Mouse (Mus musculus) embryonic facial prominence, embryonic 11.5 days (tissue): ENCODE measurements around the gene Olfr965. TPM values are rescaled to one million over a fixed set of nuclear protein-coding genes. Genes with fewer than 3 reads are reported as not detected.

Source experiments
- ATAC-seq: fragments of 200-750 bp; cut with Nextera tagmentation; replicated peaks from 2 replicates; pipeline ENCODE4 v1.8.0; 2017; ENCODE audit warnings: low read depth; ENCODE audit not compliant: insufficient number of reproducible peaks, low FRiP score, low TSS enrichment
- DNase-seq: peaks from one replicate; pipeline ENCODE4 v3.0.0-alpha.2; 2015; ENCODE audit warnings: low spot score
- H3K27ac ChIP-seq: fragments of 300-500 bp; sonication (generic); replicated peaks from 2 replicates; pipeline ENCODE4 v1.5.1; 2014; ENCODE audit warnings: mild to moderate bottlenecking, low read depth, low read length, control low read depth
- H3K27me3 ChIP-seq: fragments of 300-500 bp; sonication (generic); 2 replicates; pipeline ENCODE4 v1.6.1; 2014; ENCODE audit warnings: mild to moderate bottlenecking, low read length, moderate library complexity, mixed read lengths; ENCODE audit not compliant: control insufficient read depth, insufficient read depth
- H3K36me3 ChIP-seq: fragments of 300-500 bp; sonication (generic); replicated peaks from 2 replicates; pipeline ENCODE4 v1.6.1; 2014; ENCODE audit warnings: low read depth, mild to moderate bottlenecking, low read length, moderate library complexity, mixed read lengths; ENCODE audit not compliant: control insufficient read depth, insufficient read depth
- H3K4me1 ChIP-seq: fragments of 300-500 bp; sonication (generic); 2 replicates; pipeline ENCODE4 v1.6.1; 2014; ENCODE audit warnings: low read length, mixed read lengths; ENCODE audit not compliant: control insufficient read depth, insufficient read depth
- H3K4me2 ChIP-seq: fragments of 300-500 bp; sonication (generic); 2 replicates; pipeline ENCODE4 v1.6.1; 2014; ENCODE audit warnings: low read depth, mild to moderate bottlenecking, control low read depth, low read length, moderate library complexity
- H3K4me3 ChIP-seq: fragments of 300-500 bp; sonication (generic); 2 replicates; pipeline ENCODE4 v1.5.1; 2014; ENCODE audit warnings: low read depth, low read length, control low read depth
- H3K9ac ChIP-seq: fragments of 300-500 bp; sonication (generic); replicated peaks from 2 replicates; pipeline ENCODE4 v1.6.1; 2014; ENCODE audit warnings: mild to moderate bottlenecking, control low read depth, low read length
- H3K9me3 ChIP-seq: fragments of 300-500 bp; sonication (generic); replicated peaks from 2 replicates; pipeline ENCODE4 v1.6.1; 2016; ENCODE audit warnings: mild to moderate bottlenecking, low read length, inconsistent platforms, mixed read lengths; ENCODE audit not compliant: control insufficient read depth
- WGBS: fragments of 180-500 bp; shearing (Covaris S2); extraction: QIAGEN DNeasy Blood & Tissue Kit; methylation state at CpG from one replicate; pipeline ENCODE4 v1.1.7; 2014; 5-methylcytosine and 5-hydroxymethylcytosine counted together
- polyA plus RNA-seq: library from polyadenylated mRNA; unstranded; fragments of >200 nt; fragmentation: Nextera tagmentation; extraction: Ambion mirVana; gene quantifications from 2 replicates; pipeline ENCODE4 v1.2.1, GENCODE M21; 2014

Gene Olfr965
- polyA plus RNA-seq, 1 experiment from 2014 or later, result not detected

DNA sequence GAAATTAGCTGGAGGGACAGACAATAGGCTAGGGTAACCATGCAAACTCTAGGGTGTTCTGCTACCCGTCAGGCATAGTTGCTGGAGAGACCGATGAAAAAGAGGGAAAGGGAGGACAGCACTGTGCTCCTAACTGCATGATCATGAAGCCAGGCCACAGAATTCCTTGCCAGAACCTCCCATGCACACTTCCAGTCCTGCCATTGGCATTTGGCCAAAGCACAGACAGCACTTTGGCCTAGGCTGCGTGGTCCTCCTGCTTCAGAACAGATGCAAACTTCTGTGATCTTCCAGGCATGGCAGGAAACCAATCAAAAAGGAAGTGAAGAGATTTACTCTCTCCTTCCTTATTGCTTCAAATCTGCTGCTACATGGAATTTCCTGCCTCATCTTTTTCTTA lies 2.2 kb upstream of the Olfr965 start:
- no peak for DNase-seq
- WGBS, result 78% methylated on average over 3 of the region's 3 CpGs
- H3K4me3 ChIP-seq, result no peak overlapping the region
- no peaks in the 10 kb centered on the region for H3K36me3 ChIP-seq
- no peak overlapping the region for H3K4me2 ChIP-seq
- H3K27ac ChIP-seq, result no peak overlapping the region
- no peaks in the 10 kb centered on the region for H3K27me3 ChIP-seq
- no peaks in the 10 kb centered on the region for H3K9me3 ChIP-seq
- no peak for ATAC-seq
- no peak overlapping the region for H3K9ac ChIP-seq
- no peaks in the 10 kb centered on the region for H3K4me1 ChIP-seq

DNA sequence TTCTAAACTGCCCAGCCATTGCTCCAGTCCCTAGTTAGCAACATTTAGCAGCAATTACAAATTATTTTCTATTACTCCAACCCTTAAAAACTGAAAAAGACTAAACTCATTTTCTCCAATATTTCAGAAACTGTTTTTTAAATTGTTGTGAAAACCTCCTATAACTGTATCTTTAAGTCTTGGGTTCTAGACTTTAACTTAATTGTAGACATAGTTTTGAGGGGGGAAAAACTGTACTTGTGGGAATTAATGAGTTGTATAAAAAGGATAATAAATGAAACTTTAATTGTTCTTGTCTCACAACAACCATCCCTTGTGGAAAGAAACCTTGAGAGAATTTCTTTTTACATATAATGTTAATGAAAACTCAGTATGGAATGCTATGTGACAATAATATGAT lies 19.5 kb downstream of the Olfr965 start, which contains the start of gene Olfr150:
TSS of gene Olfr150 (plus strand) at position 301 of the 400 bp plus-strand sequence.
- H3K36me3 ChIP-seq, result no peaks in the 10 kb centered on the region
- no peaks in the 10 kb centered on the region for H3K9me3 ChIP-seq
- no peak within 1 kb of the TSS for H3K4me3 ChIP-seq
- H3K27me3 ChIP-seq, result no peaks in the 10 kb centered on the region
- DNase-seq (no peak), ATAC-seq (no peak)
- no peak within 1 kb of the TSS for H3K4me2 ChIP-seq
- no peaks in the 10 kb centered on the region for H3K4me1 ChIP-seq
- no peak within 1 kb of the TSS for H3K27ac ChIP-seq
- no peak within 1 kb of the TSS for H3K9ac ChIP-seq

DNA sequence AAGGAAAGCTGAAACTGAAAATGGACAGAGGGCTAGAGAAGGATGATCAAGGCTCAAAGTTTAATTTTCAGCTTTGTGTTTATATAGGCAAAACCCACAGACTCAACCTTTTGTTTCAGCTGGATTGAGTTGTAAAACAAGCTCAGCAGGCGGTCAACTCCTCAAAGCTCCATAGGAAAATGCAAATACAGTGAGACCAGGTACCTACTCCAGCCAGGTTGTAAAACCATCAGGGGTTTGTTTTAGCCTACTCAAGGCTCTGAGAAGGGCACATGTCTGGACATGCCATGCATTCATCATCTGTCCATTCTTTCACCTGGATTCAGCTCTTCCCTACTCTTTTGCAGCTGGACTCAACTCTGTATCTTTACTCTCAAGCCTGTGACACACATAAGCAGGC lies 29.6 kb downstream of the Olfr965 start:
- DNase-seq (no peak), ATAC-seq (no peak)
- no peaks in the 10 kb centered on the region for H3K9me3 ChIP-seq
- H3K4me2 ChIP-seq, result no peak overlapping the region
- H3K27ac ChIP-seq, result no peak overlapping the region
- H3K9ac ChIP-seq, result no peak overlapping the region
- H3K4me1 ChIP-seq, result no peaks in the 10 kb centered on the region
- 86% methylated on average over 1 of the region's 1 CpGs for WGBS
- no peaks in the 10 kb centered on the region for H3K27me3 ChIP-seq
- no peaks in the 10 kb centered on the region for H3K36me3 ChIP-seq
- no peak overlapping the region for H3K4me3 ChIP-seq

DNA sequence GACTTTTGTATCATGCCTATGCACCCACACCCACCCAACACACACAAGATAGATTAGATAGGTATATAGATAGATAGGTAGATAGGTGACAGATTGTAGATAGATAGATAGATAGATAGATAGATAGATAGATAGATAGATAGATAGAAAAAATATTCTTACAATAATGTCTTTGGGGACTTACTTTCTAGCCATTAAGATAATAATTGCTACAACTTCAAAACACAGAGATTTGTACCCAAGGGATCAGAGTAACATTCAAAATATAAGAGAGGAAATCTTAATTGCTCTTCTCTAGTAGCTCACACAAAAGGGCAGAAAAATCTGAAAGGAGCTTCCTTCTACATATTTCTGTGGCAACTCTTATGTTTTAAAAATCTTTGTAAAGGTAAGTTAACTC lies 34.8 kb downstream of the Olfr965 start, which contains the start of gene Olfr967:
TSS of gene Olfr967 (plus strand) at position 301 of the 400 bp plus-strand sequence.
- ATAC-seq (no peak), DNase-seq (no peak)
- no peaks in the 10 kb centered on the region for H3K4me1 ChIP-seq
- no peaks in the 10 kb centered on the region for H3K27me3 ChIP-seq
- H3K9ac ChIP-seq, result no peak within 1 kb of the TSS
- no peaks in the 10 kb centered on the region for H3K36me3 ChIP-seq
- no peak within 1 kb of the TSS for H3K4me3 ChIP-seq
- H3K9me3 ChIP-seq, result no peaks in the 10 kb centered on the region
- H3K4me2 ChIP-seq, result no peak within 1 kb of the TSS
- H3K27ac ChIP-seq, result no peak within 1 kb of the TSS

DNA sequence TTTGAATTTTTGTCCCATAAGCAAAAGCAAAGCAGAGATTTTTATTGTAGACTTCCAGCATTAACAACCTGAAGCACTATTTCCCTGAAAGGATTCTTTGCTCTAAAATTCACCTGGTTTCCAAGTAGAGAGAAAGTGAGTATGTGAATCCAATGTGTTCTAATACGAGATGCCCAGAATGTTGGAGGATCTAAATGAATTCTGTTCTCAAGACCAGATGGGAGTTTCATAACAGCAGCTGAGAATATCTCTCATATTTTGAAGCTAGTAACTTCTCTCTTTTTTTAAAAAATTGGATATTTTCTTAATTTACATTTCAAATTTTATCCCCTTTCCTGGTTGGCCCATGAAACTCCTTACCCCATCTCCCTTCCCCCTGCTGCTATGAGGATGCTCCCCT lies 35.3 kb downstream of the Olfr965 start:
- no peaks in the 10 kb centered on the region for H3K36me3 ChIP-seq
- no peaks in the 10 kb centered on the region for H3K9me3 ChIP-seq
- DNase-seq (no peak), ATAC-seq (no peak)
- no peak overlapping the region for H3K4me2 ChIP-seq
- WGBS, result 93% methylated on average over 1 of the region's 1 CpGs
- no peak overlapping the region for H3K27ac ChIP-seq
- H3K27me3 ChIP-seq, result no peaks in the 10 kb centered on the region
- no peak overlapping the region for H3K9ac ChIP-seq
- H3K4me1 ChIP-seq, result no peaks in the 10 kb centered on the region
- H3K4me3 ChIP-seq, result no peak overlapping the region

Other genes starting within 250 kb of the Olfr965 start
- gene Olfr955, start 239.4 kb upstream of the Olfr965 start, polyA plus RNA-seq, result not detected in 2 replicates
- not detected in 2 replicates for gene Olfr44, start 217.4 kb upstream of the Olfr965 start, polyA plus RNA-seq
- not detected in 2 replicates for gene Olfr957, start 195.5 kb upstream of the Olfr965 start, polyA plus RNA-seq
- not detected in 2 replicates for gene Olfr958, start 157.3 kb upstream of the Olfr965 start, polyA plus RNA-seq
- not detected in 2 replicates for gene Olfr959, start 135.8 kb upstream of the Olfr965 start, polyA plus RNA-seq
- gene AW551984, start 107.0 kb upstream of the Olfr965 start, polyA plus RNA-seq, result 34.3 and 35.0 TPM in 2 replicates
- not detected in 2 replicates for gene Olfr148, start 100.7 kb upstream of the Olfr965 start, polyA plus RNA-seq
- gene Olfr960, start 90.0 kb upstream of the Olfr965 start, polyA plus RNA-seq, result not detected in 2 replicates
- not detected in 2 replicates for gene Olfr961, start 66.3 kb upstream of the Olfr965 start, polyA plus RNA-seq
- not detected in 2 replicates for gene Olfr963, start 44.1 kb upstream of the Olfr965 start, polyA plus RNA-seq
- not detected in 2 replicates for gene Olfr149, start 4.2 kb upstream of the Olfr965 start, polyA plus RNA-seq
- not detected in 2 replicates for gene Olfr150, start 19.6 kb downstream of the Olfr965 start, polyA plus RNA-seq
- not detected in 2 replicates for gene Olfr967, start 34.9 kb downstream of the Olfr965 start, polyA plus RNA-seq
- gene Olfr968, start 71.9 kb downstream of the Olfr965 start, polyA plus RNA-seq, result not detected in 2 replicates
- gene Olfr969, start 79.6 kb downstream of the Olfr965 start, polyA plus RNA-seq, result not detected in 2 replicates
- not detected in 2 replicates for gene Olfr970, start 97.5 kb downstream of the Olfr965 start, polyA plus RNA-seq
- not detected in 2 replicates for gene Olfr971, start 125.5 kb downstream of the Olfr965 start, polyA plus RNA-seq
- not detected in 2 replicates for gene Olfr972, start 155.1 kb downstream of the Olfr965 start, polyA plus RNA-seq
- gene Olfr229, start 196.0 kb downstream of the Olfr965 start, polyA plus RNA-seq, result not detected in 2 replicates
- gene Olfr974, start 226.1 kb downstream of the Olfr965 start, polyA plus RNA-seq, result not detected in 2 replicates
- not detected in 2 replicates for gene Olfr975, start 240.7 kb downstream of the Olfr965 start, polyA plus RNA-seq
- not detected in 2 replicates for gene Olfr976, start 249.8 kb downstream of the Olfr965 start, polyA plus RNA-seq